Mouse (Mus musculus) liver, embryonic 13.5 days (tissue): ENCODE measurements around the gene Ncstn. TPM values are rescaled to one million over a fixed set of nuclear protein-coding genes. Genes with fewer than 3 reads are reported as not detected.

ENCODE experiments used
- ATAC-seq: fragments of 200-750 bp; cut with Nextera tagmentation; 2 replicates; pipeline ENCODE4 v1.8.0; 2017; ENCODE audit warnings: low read depth, mild to moderate bottlenecking, moderate number of reproducible peaks, moderate library complexity
- DNase-seq: peaks from one replicate; pipeline ENCODE4 v3.0.0; 2022
- H3K27ac ChIP-seq: fragments of 300-500 bp; sonication (generic); 2 replicates; pipeline ENCODE4 v1.5.1; 2015; ENCODE audit warnings: moderate library complexity, mild to moderate bottlenecking, inconsistent platforms
- H3K27me3 ChIP-seq: fragments of 300-500 bp; sonication (generic); 2 replicates; pipeline ENCODE4 v1.6.1; 2015; ENCODE audit warnings: mild to moderate bottlenecking, inconsistent platforms
- H3K36me3 ChIP-seq: fragments of 300-500 bp; sonication (generic); 2 replicates; pipeline ENCODE4 v1.6.1; 2015; ENCODE audit warnings: mild to moderate bottlenecking, inconsistent platforms
- H3K4me1 ChIP-seq: fragments of 300-500 bp; sonication (generic); replicated peaks from 2 replicates; pipeline ENCODE4 v1.6.1; 2015; ENCODE audit warnings: inconsistent platforms
- H3K4me2 ChIP-seq: fragments of 300-500 bp; sonication (generic); 2 replicates; pipeline ENCODE4 v1.6.1; 2015; ENCODE audit warnings: inconsistent platforms, mild to moderate bottlenecking, moderate library complexity
- H3K4me3 ChIP-seq: fragments of 300-500 bp; sonication (generic); replicated peaks from 2 replicates; pipeline ENCODE4 v1.5.1; 2015; ENCODE audit warnings: mild to moderate bottlenecking, inconsistent platforms
- H3K9ac ChIP-seq: fragments of 300-500 bp; sonication (generic); 2 replicates; pipeline ENCODE4 v1.6.1; 2015; ENCODE audit warnings: mild to moderate bottlenecking, inconsistent platforms
- H3K9me3 ChIP-seq: fragments of 300-500 bp; sonication (generic); replicated peaks from 2 replicates; pipeline ENCODE4 v1.6.1; 2016; ENCODE audit warnings: inconsistent platforms
- WGBS: fragments of 180-500 bp; shearing (Covaris S2); methylation state at CpG from one replicate; pipeline ENCODE4 v1.1.7; 2015; ENCODE audit not compliant: insufficient replicate concordance; 5-methylcytosine and 5-hydroxymethylcytosine counted together
- polyA plus RNA-seq: library from polyadenylated mRNA; unstranded; fragments of >200 nt; fragmentation: Nextera tagmentation; extraction: Ambion mirVana; gene quantifications from 2 replicates; pipeline ENCODE4 v1.2.1, GENCODE M21; 2015

The Ncstn gene
- polyA plus RNA-seq, 1 experiment from 2014 or later: 33.6 TPM

DNA sequence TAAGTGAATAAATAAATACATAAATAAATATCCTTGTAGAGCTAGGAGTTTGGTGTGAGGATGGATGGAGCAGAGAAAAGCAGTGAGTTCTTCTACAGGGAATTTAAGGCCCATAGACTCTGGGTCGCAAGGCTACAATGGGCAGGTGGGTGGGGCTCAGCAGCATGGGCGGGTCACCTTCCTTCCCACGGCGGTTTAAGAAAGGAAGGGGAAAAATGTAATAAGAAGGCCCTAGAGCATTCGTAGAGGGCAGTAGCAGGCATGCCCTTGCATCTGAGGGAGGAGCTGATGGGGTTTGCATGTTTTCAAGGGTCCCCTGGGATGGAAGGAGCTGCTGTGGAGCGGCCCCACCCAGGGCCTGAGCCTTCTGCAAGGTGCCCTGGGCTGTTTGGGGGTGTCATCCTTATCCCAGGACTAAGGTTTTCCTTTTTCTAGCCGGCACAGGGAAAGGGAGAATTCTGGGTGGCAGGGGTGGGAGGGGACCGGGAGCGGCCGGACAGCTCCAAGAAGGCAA, 29.8 kb downstream of the Ncstn start:
- H3K36me3 ChIP-seq: no peaks in the 10 kb centered on the region
- no peak overlapping the region for H3K4me3 ChIP-seq
- ATAC-seq (no peak), DNase-seq (no peak)
- no peaks in the 10 kb centered on the region for H3K9me3 ChIP-seq
- peaks cover 62% of the 10 kb centered on the region for H3K27me3 ChIP-seq
- H3K4me2 ChIP-seq: no peak overlapping the region
- no peak overlapping the region for H3K9ac ChIP-seq
- WGBS: 13% methylated on average over 10 of the region's 10 CpGs
- H3K27ac ChIP-seq: no peak overlapping the region
- peaks cover 7% of the 10 kb centered on the region; the same call in 1 of the 2 replicates for H3K4me1 ChIP-seq

DNA sequence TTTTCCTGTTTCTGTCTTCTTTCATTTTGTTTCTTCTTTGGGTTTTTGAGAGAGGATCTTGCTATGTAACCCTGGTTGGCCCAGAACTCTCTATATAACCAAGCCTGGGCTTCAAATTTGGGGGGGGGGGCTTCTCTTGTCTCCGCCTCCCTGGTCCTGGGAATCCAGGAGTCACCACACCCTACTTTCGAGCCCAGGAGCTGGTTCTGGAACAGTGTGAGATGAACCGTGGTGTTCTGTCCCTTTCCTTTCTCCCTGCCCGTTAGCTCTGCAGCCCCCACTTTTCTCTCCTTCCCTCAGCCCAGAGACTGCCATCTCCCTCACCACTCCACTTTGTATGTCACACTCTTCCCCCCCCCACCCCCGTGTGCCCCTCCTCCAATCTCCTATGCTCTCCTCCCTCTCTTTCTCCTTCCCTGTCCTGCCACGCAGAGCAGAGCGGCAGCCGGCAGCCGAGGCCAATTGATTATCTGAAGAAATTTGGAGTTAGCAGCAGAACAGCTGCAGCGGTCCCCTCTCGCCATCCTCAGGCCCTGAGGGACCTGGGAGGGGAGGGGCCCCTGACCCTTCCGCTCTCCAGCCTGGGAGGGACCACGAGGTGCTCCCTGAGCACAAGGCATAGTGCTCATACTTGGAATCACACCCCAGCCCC, 33.3 kb downstream of the Ncstn start:
- DNase-seq (no peak), ATAC-seq (no peak)
- no peak overlapping the region for H3K27ac ChIP-seq
- H3K4me3 ChIP-seq: no peak overlapping the region
- peaks cover 7% of the 10 kb centered on the region; the same call in 1 of the 2 replicates for H3K4me1 ChIP-seq
- WGBS: 34% methylated on average over 13 of the region's 13 CpGs
- H3K4me2 ChIP-seq: no peak overlapping the region
- no peaks in the 10 kb centered on the region for H3K9me3 ChIP-seq
- no peaks in the 10 kb centered on the region for H3K36me3 ChIP-seq
- no peak overlapping the region for H3K9ac ChIP-seq
- H3K27me3 ChIP-seq: peaks cover 32% of the 10 kb centered on the region

DNA sequence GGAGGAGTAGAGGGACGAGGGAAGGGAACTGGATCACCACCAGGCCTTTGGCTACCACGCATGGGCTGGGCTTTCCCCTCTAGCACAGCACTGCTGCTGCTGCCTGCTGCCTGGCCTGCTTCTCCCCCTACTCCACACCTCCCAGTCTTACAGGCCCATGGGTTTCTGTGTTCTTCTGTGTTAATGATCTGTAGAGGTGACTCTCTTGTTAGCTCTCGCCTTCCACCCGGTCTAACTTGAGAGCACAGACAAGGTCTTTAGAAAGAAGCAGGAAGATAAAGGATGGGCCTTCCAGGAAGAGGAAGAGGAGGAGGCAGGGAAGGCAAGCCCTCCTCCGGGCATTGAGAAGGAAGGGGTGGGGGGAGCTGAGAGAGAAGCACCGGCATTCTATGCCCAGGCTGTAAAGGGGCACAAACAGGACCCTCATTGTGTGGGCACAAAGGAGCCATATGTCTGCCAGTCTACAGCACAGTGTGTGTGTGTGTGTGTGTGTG, 34.3 kb downstream of the Ncstn start:
- peaks cover 22% of the 10 kb centered on the region for H3K27me3 ChIP-seq
- no peak overlapping the region for H3K9ac ChIP-seq
- 15% methylated on average over 6 of the region's 6 CpGs for WGBS
- DNase-seq: no peak
- no peaks in the 10 kb centered on the region for H3K4me1 ChIP-seq
- no peak overlapping the region for H3K4me2 ChIP-seq
- no peaks in the 10 kb centered on the region for H3K9me3 ChIP-seq
- no peaks in the 10 kb centered on the region for H3K36me3 ChIP-seq
- H3K4me3 ChIP-seq: 0 out of 2 replicates have a peak overlapping the region, but pooled peaks have one; percentile 4
- H3K27ac ChIP-seq: no peak overlapping the region
- ATAC-seq: no peak

DNA sequence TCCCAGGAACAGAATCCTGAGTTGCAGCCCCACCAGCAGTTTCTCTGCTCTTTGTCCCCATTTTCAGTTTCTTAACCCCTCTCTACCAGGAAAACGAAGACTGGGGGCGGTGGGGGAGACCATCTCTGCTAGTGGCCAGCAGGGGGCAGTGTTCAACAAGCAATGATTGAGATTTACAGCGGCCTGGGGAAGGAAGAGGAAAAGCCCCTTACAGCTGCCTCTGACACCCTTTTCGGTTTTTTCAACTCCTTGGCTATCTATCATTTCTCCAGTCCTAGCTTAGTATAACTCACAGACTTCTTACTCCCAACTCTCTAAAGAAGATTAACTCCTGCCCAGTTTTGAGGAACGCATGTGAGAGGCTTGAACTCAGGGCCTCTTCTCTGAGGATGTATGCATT, 35.7 kb downstream of the Ncstn start:
- Histone ChIP-seq H3K4me2 (no peak overlapping the region; the same call in 1 of the 2 replicates), H3K27me3 (peaks cover 9% of the 10 kb centered on the region), H3K36me3 (no peaks in the 10 kb centered on the region), H3K9me3 (no peaks in the 10 kb centered on the region), H3K9ac (no peak overlapping the region), H3K27ac (no peak overlapping the region), H3K4me1 (no peaks in the 10 kb centered on the region), H3K4me3 (no peak overlapping the region)
- 13% methylated on average over 5 of the region's 5 CpGs for WGBS
- ATAC-seq (no peak), DNase-seq (no peak)

DNA sequence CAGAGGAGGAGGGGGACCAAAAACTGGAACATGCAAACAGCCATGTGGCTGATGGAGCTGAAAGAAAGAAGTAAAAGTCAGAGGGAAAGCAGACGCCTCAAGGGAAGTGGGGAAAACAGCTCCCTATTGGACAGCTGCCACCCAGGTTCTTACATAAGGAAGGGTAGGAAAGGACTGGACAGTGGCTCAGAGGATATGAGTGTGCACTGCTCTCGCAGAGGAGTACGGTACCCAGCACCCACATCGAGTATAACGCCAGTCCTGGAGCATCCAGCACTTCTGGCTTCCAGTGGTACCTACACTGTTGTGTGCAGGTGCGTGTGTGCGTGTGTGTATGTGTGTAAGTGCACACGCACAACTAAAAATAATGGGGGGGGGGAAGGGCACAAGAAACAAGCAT, 36.2 kb downstream of the Ncstn start:
- Histone ChIP-seq H3K27ac (no peak overlapping the region), H3K9ac (no peak overlapping the region), H3K9me3 (no peaks in the 10 kb centered on the region), H3K36me3 (no peaks in the 10 kb centered on the region), H3K4me3 (no peak overlapping the region), H3K4me1 (no peaks in the 10 kb centered on the region), H3K4me2 (no peak overlapping the region), H3K27me3 (0 out of 2 replicates have a peak, but pooled peaks cover 4% of the 10 kb centered on the region)
- ATAC-seq (no peak), DNase-seq (no peak)
- WGBS: 61% methylated on average over 8 of the region's 8 CpGs

DNA sequence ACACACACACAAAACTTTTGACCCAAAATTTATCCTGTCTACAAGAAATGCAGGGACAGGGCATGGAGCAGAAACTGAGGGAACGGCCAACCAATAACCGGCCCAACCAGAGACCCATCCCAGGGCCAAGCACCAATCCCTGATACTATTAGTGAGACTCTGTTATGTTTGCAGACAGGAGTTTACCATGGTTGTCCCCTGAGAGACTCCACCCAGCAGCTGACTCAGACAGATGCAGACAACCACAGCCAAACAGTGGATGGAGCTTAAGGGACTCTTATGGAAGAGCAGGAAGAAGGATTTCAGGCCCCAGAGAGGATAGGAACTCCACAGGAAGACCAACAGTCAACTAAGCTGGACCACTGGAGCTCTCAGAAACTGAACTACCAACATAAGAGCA, 52.7 kb downstream of the Ncstn start:
- Histone ChIP-seq H3K4me3 (no peak overlapping the region), H3K9ac (no peak overlapping the region), H3K4me2 (no peak overlapping the region), H3K9me3 (no peaks in the 10 kb centered on the region), H3K27me3 (peaks cover 18% of the 10 kb centered on the region), H3K36me3 (no peaks in the 10 kb centered on the region), H3K4me1 (peaks cover 13% of the 10 kb centered on the region), H3K27ac (no peak overlapping the region)
- 88% methylated on average over 2 of the region's 2 CpGs for WGBS
- ATAC-seq (no peak), DNase-seq (no peak)

DNA sequence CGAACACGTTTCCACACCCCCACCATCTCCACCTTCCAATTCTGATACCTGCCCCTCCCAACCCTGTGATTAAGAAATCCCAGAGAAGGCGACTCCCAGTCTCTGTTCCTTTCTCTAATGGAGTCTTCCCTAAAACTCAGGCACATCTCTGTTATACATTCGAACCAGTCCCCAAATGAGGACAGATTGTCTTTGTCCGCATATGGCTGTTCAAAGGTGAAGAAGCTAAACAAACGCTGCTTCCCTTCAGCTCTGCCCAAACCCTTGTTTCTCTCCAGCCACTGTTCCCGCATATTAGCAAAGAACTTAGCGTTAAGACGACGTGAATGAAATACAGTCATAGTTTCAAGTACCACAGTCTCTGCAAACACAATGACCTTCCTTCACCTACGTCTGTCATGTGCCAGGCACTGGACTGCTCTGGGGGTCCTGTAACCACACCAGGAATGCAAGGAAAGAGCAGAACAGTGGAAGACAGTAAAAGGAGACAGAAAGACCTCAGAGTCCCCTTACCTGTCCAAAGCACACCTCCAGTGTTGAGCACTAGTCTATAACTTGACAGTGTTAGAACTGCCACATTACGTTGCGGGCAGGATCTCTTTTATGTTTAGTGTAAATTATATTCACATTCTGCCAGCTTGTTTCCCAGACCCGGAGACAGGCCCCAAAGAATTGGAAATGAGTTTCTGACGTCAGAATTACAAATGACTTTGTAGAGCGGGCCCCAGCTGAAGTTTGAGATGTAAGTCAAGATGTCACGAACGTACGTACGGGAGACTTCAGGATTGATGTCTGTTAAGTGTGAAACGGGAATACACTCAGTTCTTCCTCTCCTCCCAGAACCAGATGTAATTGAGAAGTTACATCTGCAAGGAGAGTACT, 54.0 kb downstream of the Ncstn start, which contains the start of gene Vangl2:
Vangl2 (minus strand) TSS at position 51 of the 882 bp plus-strand sequence.
- H3K4me1 ChIP-seq: peaks cover 13% of the 10 kb centered on the region
- H3K4me3 ChIP-seq: peak within 1 kb of the TSS; percentile 66
- no peak for DNase-seq
- H3K27me3 ChIP-seq: peaks cover 18% of the 10 kb centered on the region
- WGBS: 70% methylated on average over 21 of the region's 21 CpGs
- no peak within 1 kb of the TSS for H3K27ac ChIP-seq
- H3K36me3 ChIP-seq: no peaks in the 10 kb centered on the region
- no peak for ATAC-seq
- H3K9ac ChIP-seq: peak within 1 kb of the TSS; percentile 66
- no peaks in the 10 kb centered on the region for H3K9me3 ChIP-seq
- peak within 1 kb of the TSS; percentile 78 for H3K4me2 ChIP-seq

DNA sequence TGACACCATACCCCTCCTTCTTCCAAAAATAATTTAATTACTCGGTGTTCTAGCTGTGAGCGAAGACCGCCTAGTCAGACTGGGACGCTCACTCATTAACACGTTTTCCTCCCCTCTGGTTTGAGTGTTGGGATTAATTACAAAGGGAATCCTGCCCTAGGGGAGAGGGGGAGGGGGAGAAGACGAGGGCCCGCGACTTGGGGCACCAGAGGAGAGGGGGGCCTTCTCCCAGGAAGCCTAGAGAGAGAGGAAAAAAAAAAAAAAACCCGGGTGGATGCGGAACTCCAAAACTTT, 54.8 kb downstream of the Ncstn start:
- no peaks in the 10 kb centered on the region for H3K9me3 ChIP-seq
- DNase-seq (no peak), ATAC-seq (no peak)
- no peak overlapping the region for H3K9ac ChIP-seq
- peaks cover 13% of the 10 kb centered on the region for H3K4me1 ChIP-seq
- H3K27me3 ChIP-seq: peaks cover 18% of the 10 kb centered on the region
- H3K4me2 ChIP-seq: peak overlapping the region; percentile 78
- no peaks in the 10 kb centered on the region for H3K36me3 ChIP-seq
- peak overlapping the region; percentile 66; the same call in 1 of the 2 replicates for H3K4me3 ChIP-seq
- H3K27ac ChIP-seq: no peak overlapping the region
- WGBS: 49% methylated on average over 10 of the region's 10 CpGs

DNA sequence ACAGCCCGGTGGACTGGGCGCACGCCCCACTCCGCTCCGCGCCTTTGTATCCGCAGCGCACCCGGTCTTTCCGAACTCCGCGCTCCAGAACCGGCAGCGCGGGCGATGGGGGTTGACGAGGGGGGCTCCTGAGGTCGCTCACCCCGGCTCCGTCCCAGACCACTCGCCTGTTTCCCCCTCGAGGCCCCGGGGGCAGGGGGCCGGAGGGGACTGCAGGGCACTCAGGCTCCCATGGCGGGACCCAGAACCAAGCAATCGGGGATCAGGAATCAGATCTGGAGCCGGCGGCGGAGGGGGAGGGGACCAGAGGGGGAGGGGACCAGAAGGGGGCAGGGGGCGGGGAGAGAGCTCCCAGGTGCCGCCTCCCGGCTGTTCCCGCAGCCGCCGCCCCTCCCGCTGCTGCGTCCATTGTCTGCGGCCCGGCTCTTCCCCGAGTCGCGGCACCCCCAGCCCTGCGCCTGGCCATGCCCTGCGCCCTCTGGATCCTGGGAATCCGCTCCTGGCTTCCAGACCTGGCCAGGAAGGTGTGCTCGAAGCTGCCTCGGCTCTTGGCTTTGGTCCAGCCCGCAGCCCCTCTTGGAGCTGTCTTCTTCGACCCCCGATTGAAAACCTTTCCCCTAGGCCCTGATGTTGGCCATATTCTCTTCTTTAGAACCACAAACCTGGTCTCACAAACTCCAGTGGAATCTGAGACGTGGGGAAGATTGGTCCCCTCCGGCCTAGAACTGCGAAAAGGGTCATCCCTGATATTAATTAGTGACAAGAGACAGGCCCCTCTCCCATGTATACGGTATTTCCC, 55.4 kb downstream of the Ncstn start:
- peak; percentile 71 for ATAC-seq
- Histone ChIP-seq H3K4me3 (peak overlapping the region; percentile 66), H3K4me2 (peak overlapping the region; percentile 78), H3K36me3 (no peaks in the 10 kb centered on the region), H3K4me1 (peaks cover 13% of the 10 kb centered on the region), H3K27ac (no peak overlapping the region), H3K27me3 (peaks cover 18% of the 10 kb centered on the region), H3K9ac (peak overlapping the region; percentile 66), H3K9me3 (no peaks in the 10 kb centered on the region)
- peak; percentile 47 for DNase-seq
- WGBS: 2% methylated on average over 54 of the region's 54 CpGs

DNA sequence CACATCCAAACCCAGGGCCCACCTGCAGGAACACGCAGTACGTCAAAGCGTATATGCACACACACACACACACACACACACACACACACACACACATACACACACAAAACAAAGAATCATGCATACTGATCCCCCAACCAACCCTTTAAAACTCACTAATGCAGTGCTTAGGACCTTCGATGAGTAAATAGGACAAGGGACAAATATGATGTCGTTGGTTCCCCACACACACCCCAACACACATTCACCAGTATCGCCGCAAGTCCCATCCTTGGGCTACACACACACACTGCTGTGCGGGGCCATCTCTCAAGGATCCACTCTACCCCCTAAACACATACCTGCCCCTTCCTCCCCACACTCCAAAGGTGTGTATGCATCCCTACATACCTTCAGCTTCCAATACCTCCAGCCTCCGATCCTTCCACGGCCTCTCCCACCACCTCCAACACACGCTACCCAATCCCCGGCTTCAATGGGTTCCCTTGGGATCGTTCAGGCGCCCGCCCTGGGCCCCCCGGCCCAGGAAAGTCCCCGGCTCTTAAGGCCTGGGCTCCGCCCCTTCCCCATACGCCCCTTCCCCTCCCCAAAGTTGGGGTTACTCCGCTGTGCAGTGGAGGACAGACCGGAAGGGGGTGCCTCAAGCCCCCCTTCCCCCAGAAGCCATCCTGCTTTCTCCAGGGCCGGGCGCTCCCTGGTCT, 56.2 kb downstream of the Ncstn start:
- Histone ChIP-seq H3K27ac (no peak overlapping the region), H3K4me3 (peak overlapping the region; percentile 66), H3K4me1 (peaks cover 13% of the 10 kb centered on the region), H3K27me3 (peaks cover 18% of the 10 kb centered on the region), H3K9me3 (no peaks in the 10 kb centered on the region), H3K9ac (peak overlapping the region; percentile 66), H3K4me2 (peak overlapping the region; percentile 78), H3K36me3 (no peaks in the 10 kb centered on the region)
- DNase-seq (no peak), ATAC-seq (peak; percentile 35)
- 14% methylated on average over 23 of the region's 23 CpGs for WGBS
